Mouse (Mus musculus) midbrain, embryonic 12.5 days (tissue): ENCODE measurements around the gene Cln6. TPM values are rescaled to one million over a fixed set of nuclear protein-coding genes. Genes with fewer than 3 reads are reported as not detected.
"Not testable (repeated sequence)": the region's sequence is repeated elsewhere in the genome, so short reads cannot be mapped to it uniquely, and the experiment has no call there.

ENCODE experiments used
- ATAC-seq: fragments of 200-750 bp; cut with Nextera tagmentation; 2 replicates; pipeline ENCODE4 v1.8.0; 2017; ENCODE audit warnings: low read depth, moderate TSS enrichment, moderate library complexity; ENCODE audit not compliant: low FRiP score
- H3K27ac ChIP-seq: fragments of 300-500 bp; sonication (generic); replicated peaks from 2 replicates; pipeline ENCODE4 v1.5.1; 2016; ENCODE audit warnings: mild to moderate bottlenecking
- H3K27me3 ChIP-seq: fragments of 300-500 bp; sonication (generic); 2 replicates; pipeline ENCODE4 v1.6.1; 2016; ENCODE audit warnings: mild to moderate bottlenecking
- H3K36me3 ChIP-seq: fragments of 300-500 bp; sonication (generic); 2 replicates; pipeline ENCODE4 v1.6.1; 2016
- H3K4me1 ChIP-seq: fragments of 300-500 bp; sonication (generic); 2 replicates; pipeline ENCODE4 v1.6.1; 2016
- H3K4me2 ChIP-seq: fragments of 300-500 bp; sonication (generic); replicated peaks from 2 replicates; pipeline ENCODE4 v1.6.1; 2016; ENCODE audit warnings: mild to moderate bottlenecking, moderate library complexity
- H3K4me3 ChIP-seq: fragments of 300-500 bp; sonication (generic); 2 replicates; pipeline ENCODE4 v1.5.1; 2016; ENCODE audit warnings: mild to moderate bottlenecking
- H3K9ac ChIP-seq: fragments of 300-500 bp; sonication (generic); replicated peaks from 2 replicates; pipeline ENCODE4 v1.6.1; 2016; ENCODE audit warnings: mild to moderate bottlenecking, moderate library complexity
- H3K9me3 ChIP-seq: fragments of 300-500 bp; sonication (generic); 2 replicates; pipeline ENCODE4 v1.6.1; 2016; ENCODE audit warnings: mild to moderate bottlenecking
- WGBS: fragments of 180-500 bp; shearing (Covaris S2); methylation state at CpG from one replicate; pipeline ENCODE4 v1.1.7; 2016; 5-methylcytosine and 5-hydroxymethylcytosine counted together
- polyA plus RNA-seq: library from polyadenylated mRNA; unstranded; fragments of >200 nt; fragmentation: Nextera tagmentation; extraction: Ambion mirVana; gene quantifications from 2 replicates; pipeline ENCODE4 v1.2.1, GENCODE M21; 2016

The Cln6 gene
- 8.2 and 8.9 TPM in 2 replicates for polyA plus RNA-seq

DNA sequence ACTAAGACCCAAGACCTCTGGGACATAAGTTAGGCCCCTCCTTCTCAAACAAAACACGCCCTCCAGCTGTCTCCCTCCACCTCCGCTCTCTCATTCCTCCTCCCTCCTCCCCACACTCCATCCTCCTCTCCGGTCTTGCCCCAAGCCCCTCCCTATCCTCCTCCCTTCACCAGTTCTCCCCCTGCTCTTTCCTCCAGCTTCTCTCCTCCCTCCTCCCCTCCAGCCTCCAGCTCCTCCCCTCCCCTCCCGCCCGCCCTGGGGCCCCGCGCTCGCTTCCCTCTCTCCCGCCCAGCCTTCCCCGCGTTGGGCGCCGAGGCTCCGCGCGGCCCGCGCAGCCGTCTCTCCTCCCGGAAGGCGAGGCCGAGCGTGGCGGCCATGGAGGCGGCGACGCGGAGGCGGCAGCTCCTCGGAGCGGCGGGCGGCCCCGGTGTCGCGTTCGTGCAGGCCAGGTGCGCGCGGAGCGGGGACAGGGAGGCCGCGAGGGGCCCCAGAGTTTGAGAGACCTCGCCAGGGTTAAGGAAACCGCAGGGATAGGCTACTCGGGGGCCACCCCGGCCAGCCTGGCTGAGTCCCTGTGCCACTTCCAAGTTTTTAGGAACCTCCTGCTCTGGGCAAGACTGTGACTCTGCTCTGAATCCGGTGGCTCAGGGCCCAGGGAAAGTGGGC lies at the start of gene Cln6:
Gene Cln6, plus strand, starts transcription at position 280 of the 666 bp plus-strand sequence.
- WGBS: under 1% methylated on average over 46 of the region's 48 CpGs
- Histone ChIP-seq H3K9ac (peak within 1 kb of the TSS; percentile 86), H3K36me3 (no peaks in the 10 kb centered on the region), H3K4me1 (peaks cover 16% of the 10 kb centered on the region), H3K4me3 (peak within 1 kb of the TSS; percentile 70), H3K9me3 (no peaks in the 10 kb centered on the region), H3K27me3 (no peaks in the 10 kb centered on the region), H3K4me2 (peak within 1 kb of the TSS; percentile 90), H3K27ac (peak within 1 kb of the TSS; percentile 70)
- ATAC-seq: peak; percentile 79

GRCm38 (mm10) chr9:62789856-62790255 lies 48.7 kb upstream of the Cln6 start:
- Histone ChIP-seq H3K36me3 (peaks cover 8% of the 10 kb centered on the region; the same call in 1 of the 2 replicates), H3K4me2 (no peak overlapping the region), H3K27ac (no peak overlapping the region), H3K4me1 (no peaks in the 10 kb centered on the region), H3K9me3 (no peaks in the 10 kb centered on the region), H3K4me3 (no peak overlapping the region), H3K27me3 (no peaks in the 10 kb centered on the region), H3K9ac (no peak overlapping the region)
- 92% methylated on average over 12 of the region's 12 CpGs for WGBS
- ATAC-seq: no peak

- H3K9ac ChIP-seq, H3K4me1 ChIP-seq, H3K4me2 ChIP-seq, H3K4me3 ChIP-seq, H3K27me3 ChIP-seq, H3K27ac ChIP-seq, H3K9me3 ChIP-seq, ATAC-seq: not testable (repeated sequence)
- H3K36me3 ChIP-seq: peaks cover 34% of the 10 kb centered on the region
- 74% methylated on average over 2 of the region's 2 CpGs for WGBS
Measured at GRCm38 (mm10) chr9:62799218-62799617, 39.4 kb upstream of the Cln6 start.

DNA sequence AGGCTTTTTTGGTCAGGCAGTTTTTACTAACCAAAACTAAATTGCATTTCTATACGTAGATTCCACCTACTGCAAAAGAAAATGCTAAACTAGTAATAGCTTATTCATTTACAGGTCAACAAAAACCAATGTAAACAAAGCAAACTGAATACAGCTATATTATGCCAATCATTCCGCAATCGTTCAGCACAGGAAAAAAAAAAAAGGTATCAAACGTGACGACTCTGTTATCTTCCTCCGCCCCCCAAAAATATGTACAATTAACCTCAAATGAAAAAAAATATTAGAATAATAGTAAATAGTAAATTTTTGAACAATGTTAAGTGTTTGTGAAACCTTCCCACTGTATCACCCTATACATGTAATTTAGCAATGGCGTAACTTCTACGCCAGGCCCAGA lies 28.5 kb upstream of the Cln6 start:
- ATAC-seq: no peak
- peak overlapping the region; percentile 95 for H3K4me2 ChIP-seq
- H3K4me3 ChIP-seq: peak overlapping the region; percentile 98
- H3K4me1 ChIP-seq: peaks cover 32% of the 10 kb centered on the region
- peak overlapping the region; percentile 87 for H3K9ac ChIP-seq
- WGBS: 20% methylated on average over 8 of the region's 8 CpGs
- no peak overlapping the region for H3K27ac ChIP-seq
- no peaks in the 10 kb centered on the region for H3K36me3 ChIP-seq
- no peaks in the 10 kb centered on the region for H3K27me3 ChIP-seq
- no peaks in the 10 kb centered on the region for H3K9me3 ChIP-seq

DNA sequence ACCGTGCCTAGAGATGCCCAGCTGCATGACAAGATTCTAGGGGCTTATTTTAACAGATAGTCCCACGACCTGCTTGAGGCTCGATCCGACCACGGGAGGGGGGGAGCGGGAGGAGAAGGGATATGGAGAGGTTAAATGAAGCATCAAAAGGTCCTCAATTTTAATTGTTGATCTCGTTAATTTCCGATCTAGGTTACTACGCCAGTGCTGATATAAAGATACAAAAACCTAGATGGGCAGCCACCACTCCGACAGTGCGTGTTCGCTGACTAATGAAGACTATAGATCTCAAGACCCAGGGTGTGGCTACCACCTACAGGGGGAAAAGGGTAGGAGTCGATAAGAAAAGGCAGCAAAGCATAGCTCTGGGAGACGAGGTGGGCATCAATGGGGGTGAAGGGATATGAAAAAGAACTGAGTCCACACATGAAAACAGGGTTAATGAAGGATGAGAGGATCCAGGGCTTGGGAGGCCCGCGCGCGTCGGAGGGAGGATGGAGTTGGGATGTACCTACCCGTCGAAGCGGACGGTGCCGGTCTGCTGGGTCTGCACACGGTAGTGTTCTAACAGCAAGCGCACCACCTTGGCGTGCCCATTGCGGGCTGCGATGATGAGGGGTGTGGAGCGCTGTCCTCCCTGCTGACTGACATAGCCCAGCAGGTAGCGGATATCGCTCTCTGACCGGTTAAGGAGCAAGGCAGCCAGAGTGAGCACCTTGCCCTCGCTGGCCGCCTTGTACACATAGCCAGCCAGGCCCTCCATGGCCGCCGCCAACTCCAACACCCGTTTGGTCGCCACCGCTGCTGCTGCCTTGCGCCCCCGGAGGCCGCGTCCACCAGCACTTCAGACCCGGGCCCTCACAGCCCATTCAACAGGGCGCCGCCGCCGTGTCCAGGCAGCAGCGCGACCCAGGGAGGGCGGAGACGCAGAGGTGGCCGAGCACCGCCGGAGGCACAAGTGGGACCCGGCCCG lies 27.8 kb upstream of the Cln6 start:
- ATAC-seq: peak; percentile 72
- under 1% methylated on average over 53 of the region's 58 CpGs for WGBS
- Histone ChIP-seq H3K36me3 (no peaks in the 10 kb centered on the region), H3K4me1 (peaks cover 32% of the 10 kb centered on the region), H3K4me3 (peak overlapping the region; percentile 98), H3K27me3 (no peaks in the 10 kb centered on the region), H3K9ac (peak overlapping the region; percentile 87), H3K4me2 (peak overlapping the region; percentile 95), H3K27ac (peak overlapping the region; percentile 98), H3K9me3 (no peaks in the 10 kb centered on the region)

- Histone ChIP-seq H3K27me3 (no peaks in the 10 kb centered on the region), H3K4me2 (peak within 1 kb of the TSS; percentile 95), H3K9me3 (no peaks in the 10 kb centered on the region), H3K36me3 (no peaks in the 10 kb centered on the region), H3K9ac (peak within 1 kb of the TSS; percentile 87), H3K4me3 (peak within 1 kb of the TSS; percentile 98), H3K27ac (peak within 1 kb of the TSS; percentile 98), H3K4me1 (peaks cover 32% of the 10 kb centered on the region)
- ATAC-seq: peak; percentile 92
- under 1% methylated on average over 65 of the region's 68 CpGs for WGBS
Measured at GRCm38 (mm10) chr9:62811516-62812121, 27.0 kb upstream of the Cln6 start, which contains the start of gene Fem1b. TSS of gene Fem1b (minus strand) at chr9:62811934.

GRCm38 (mm10) chr9:62812216-62813049 lies 26.2 kb upstream of the Cln6 start:
- H3K27me3 ChIP-seq: no peaks in the 10 kb centered on the region
- no peaks in the 10 kb centered on the region for H3K36me3 ChIP-seq
- 5% methylated on average over 14 of the region's 14 CpGs for WGBS
- peak overlapping the region; percentile 98 for H3K27ac ChIP-seq
- ATAC-seq: peak; percentile 51
- H3K9me3 ChIP-seq: no peaks in the 10 kb centered on the region
- H3K4me1 ChIP-seq: peaks cover 29% of the 10 kb centered on the region
- peak overlapping the region; percentile 87 for H3K9ac ChIP-seq
- peak overlapping the region; percentile 95 for H3K4me2 ChIP-seq
- H3K4me3 ChIP-seq: peak overlapping the region; percentile 98

- H3K9ac ChIP-seq: no peak overlapping the region
- no peak overlapping the region for H3K27ac ChIP-seq
- 81% methylated on average over 2 of the region's 2 CpGs for WGBS
- H3K9me3 ChIP-seq: no peaks in the 10 kb centered on the region
- no peaks in the 10 kb centered on the region for H3K36me3 ChIP-seq
- ATAC-seq: no peak
- no peak overlapping the region for H3K4me2 ChIP-seq
- no peak overlapping the region for H3K4me3 ChIP-seq
- peaks cover 14% of the 10 kb centered on the region for H3K4me1 ChIP-seq
- H3K27me3 ChIP-seq: no peaks in the 10 kb centered on the region; the same call in 1 of the 2 replicates
Measured at GRCm38 (mm10) chr9:62814751-62815150, 23.8 kb upstream of the Cln6 start.

DNA sequence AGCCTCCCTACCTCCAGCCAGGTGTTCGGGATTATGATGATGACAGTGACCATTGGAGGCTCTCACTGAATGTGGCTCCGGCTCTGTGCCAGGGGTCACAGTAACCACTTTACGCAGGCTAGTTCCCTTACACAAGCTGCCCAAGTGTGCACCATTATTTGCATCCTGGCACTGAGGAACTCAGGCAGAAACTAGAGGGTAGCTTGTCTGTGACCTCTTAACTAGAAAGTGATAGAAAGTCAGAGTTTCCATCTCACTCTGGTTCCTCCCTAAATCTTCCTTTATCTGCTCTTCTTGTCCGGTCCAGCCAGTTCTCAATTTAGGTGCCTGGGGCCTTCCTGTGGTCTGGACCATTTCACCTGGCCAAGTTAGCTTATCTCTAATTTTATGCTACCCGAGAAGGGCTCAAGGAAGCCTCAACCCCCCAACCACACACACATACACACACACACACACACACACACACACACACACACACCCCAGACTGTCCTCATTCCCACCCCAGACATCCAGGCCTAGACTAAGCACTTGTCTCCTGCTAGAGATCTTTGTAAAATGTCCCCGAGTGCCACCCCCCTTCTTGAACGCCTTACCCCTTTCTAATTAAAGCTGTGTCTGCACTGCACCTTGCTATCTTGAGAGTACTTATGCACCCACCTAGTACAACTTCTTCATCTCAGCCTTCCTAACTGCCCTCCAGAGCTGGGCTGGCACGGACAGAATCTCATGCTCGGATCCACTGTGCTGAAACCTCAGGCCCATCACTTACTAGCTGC lies 22.1 kb upstream of the Cln6 start:
- no peaks in the 10 kb centered on the region for H3K9me3 ChIP-seq
- ATAC-seq: no peak
- H3K27me3 ChIP-seq: no peaks in the 10 kb centered on the region; the same call in 1 of the 2 replicates
- H3K4me3 ChIP-seq: no peak overlapping the region
- no peak overlapping the region for H3K27ac ChIP-seq
- H3K4me1 ChIP-seq: peaks cover 8% of the 10 kb centered on the region
- H3K4me2 ChIP-seq: no peak overlapping the region
- H3K36me3 ChIP-seq: no peaks in the 10 kb centered on the region
- no peak overlapping the region for H3K9ac ChIP-seq
- 84% methylated on average over 9 of the region's 9 CpGs for WGBS

DNA sequence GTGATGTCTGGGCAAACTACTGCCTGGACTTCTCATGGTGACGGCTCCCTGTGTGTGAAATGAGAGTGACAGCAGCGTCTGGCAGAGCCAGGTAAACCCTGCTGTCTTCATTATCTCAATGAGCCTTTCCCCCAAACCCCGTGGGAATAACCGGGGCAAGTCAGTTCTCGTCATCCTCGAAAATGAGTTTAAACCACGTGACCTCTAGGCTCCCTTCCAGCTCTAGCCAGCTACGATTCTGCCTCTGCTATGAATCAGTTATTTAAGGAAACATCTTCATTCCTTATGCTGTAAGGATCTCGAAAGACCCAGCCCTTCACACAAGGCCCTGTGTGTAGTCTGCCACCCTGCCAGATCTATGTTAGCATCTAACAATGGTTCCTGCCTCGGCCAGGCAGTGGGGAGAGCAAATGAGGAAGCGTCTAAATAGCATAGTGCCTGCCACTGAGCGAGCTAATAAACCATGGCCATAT lies 21.4 kb upstream of the Cln6 start:
- no peak for ATAC-seq
- Histone ChIP-seq H3K9ac (no peak overlapping the region), H3K4me1 (peaks cover 6% of the 10 kb centered on the region), H3K9me3 (no peaks in the 10 kb centered on the region), H3K27me3 (no peaks in the 10 kb centered on the region; the same call in 1 of the 2 replicates), H3K36me3 (no peaks in the 10 kb centered on the region), H3K4me3 (no peak overlapping the region), H3K4me2 (no peak overlapping the region), H3K27ac (no peak overlapping the region)
- 74% methylated on average over 12 of the region's 12 CpGs for WGBS
